Mouse (Mus musculus) adrenal gland, adult (tissue): ENCODE measurements around the gene Olfr477.
"Not testable (repeated sequence)": the region's sequence is repeated elsewhere in the genome, so short reads cannot be mapped to it uniquely, and the experiment has no call there.

Experiments
- DNase-seq, 2 experiments: peaks; one replicate each; pipeline ENCODE4 v3.0.0; 2022 to 2023; ENCODE audit warnings: low spot score in 1 of 2; ENCODE audit not compliant: inconsistent age in 2 of 2

The Olfr477 gene

GRCm38 (mm10) chr7:107986393-107986792 is at the start of gene Olfr477:
TSS of gene Olfr477 (plus strand) at chr7:107986693.
- DNase-seq = no peak

- not testable (repeated sequence) for DNase-seq
Measured at GRCm38 (mm10) chr7:107952539-107952938, 34.0 kb upstream of the Olfr477 start.

GRCm38 (mm10) chr7:107954343-107954742 is 32.1 kb upstream of the Olfr477 start, which contains the start of gene Olfr474:
TSS of gene Olfr474 (plus strand) at chr7:107954643.
- DNase-seq = no peak

- DNase-seq = no peak
Measured at GRCm38 (mm10) chr7:107964503-107964902, 22.0 kb upstream of the Olfr477 start, which contains the start of gene Olfr476. TSS of gene Olfr476 (plus strand) at chr7:107964803.

GRCm38 (mm10) chr7:108014256-108014655 is 27.8 kb downstream of the Olfr477 start:
- not testable (repeated sequence) for DNase-seq

- no peak for DNase-seq
Measured at GRCm38 (mm10) chr7:108033889-108034288, 47.4 kb downstream of the Olfr477 start, which contains the start of gene Olfr478. TSS of gene Olfr478 (minus strand) at chr7:108033989.
